Mouse (Mus musculus) cerebellum, postnatal 25 days (tissue): Measurements from ENCODE around the gene Snx29.

Experiments
- DNase-seq, 2 experiments: peaks; one replicate each; pipeline ENCODE4 v3.0.0; 2021; ENCODE audit warnings: mixed read lengths in 2 of 2

Gene Snx29

GRCm38 (mm10) chr16:11646745-11647289 is 324.1 kb downstream of the Snx29 start:
- no peak for DNase-seq

GRCm38 (mm10) chr16:11648169-11648688 is 325.5 kb downstream of the Snx29 start:
- no peak for DNase-seq

- no peak for DNase-seq
Observed at GRCm38 (mm10) chr16:11652686-11653366, 330.1 kb downstream of the Snx29 start.

DNA sequence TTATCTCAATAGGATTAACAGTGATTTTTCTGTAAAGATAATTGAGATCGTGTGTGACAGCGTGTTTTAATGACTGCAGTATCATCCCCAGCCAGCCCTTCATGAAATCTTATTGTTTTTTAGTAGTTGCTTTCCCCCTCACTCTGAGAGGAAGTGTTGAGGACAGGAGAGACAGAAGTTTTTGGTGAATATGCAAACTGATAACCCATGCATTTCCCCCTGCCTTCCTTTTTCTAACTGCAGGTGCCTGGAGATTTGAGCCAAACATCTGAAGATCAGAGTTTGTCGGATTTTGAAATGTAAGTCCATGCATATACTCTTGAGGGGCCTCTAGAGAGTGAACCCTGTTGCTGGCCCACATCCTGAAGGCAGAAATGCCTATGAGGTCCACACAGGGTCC is 333.2 kb downstream of the Snx29 start:
- DNase-seq, result no peak

DNA sequence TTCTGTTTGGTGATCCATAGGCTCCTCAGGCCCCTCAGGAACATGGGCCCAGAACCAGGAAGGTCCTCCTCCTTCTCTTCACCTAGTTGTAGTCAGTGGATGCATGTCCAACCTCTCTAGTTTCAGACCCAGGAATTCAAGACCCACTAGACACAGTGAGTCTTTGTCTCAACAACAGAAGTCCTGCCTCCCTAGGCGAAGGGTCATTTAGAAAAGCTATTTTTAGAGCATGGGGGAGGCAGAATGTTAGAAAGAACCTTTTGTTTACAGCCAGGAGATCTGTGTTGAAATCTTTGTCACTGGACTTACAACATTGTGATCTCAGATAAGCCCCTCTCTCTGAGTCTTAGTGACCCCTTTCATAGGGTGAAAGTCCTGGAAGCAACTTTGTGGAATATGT is 334.4 kb downstream of the Snx29 start:
- no peak for DNase-seq

GRCm38 (mm10) chr16:11659111-11659720 is 336.5 kb downstream of the Snx29 start:
- no peak for DNase-seq

- DNase-seq, result no peak
Observed at GRCm38 (mm10) chr16:11664896-11665705, 342.4 kb downstream of the Snx29 start.

DNA sequence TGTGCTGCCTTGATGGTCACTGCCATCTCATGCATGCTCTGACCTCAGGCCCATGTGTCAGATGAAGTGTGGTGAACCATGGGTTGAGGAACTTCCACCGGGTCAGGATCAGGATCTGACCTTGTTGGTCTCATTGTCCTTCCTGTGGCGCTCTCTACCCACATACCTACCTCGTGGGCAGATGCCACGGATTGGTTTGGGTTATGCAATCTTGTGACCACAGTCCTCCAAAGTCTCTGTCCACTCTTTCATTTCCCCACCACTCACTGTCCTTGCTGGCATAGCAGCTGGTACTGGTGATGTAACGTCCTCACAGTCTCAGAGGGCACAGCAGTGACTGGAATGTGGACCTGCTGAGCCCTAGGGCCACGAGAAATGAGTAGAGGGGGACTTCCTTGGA is 343.2 kb downstream of the Snx29 start:
- no peak for DNase-seq

DNA sequence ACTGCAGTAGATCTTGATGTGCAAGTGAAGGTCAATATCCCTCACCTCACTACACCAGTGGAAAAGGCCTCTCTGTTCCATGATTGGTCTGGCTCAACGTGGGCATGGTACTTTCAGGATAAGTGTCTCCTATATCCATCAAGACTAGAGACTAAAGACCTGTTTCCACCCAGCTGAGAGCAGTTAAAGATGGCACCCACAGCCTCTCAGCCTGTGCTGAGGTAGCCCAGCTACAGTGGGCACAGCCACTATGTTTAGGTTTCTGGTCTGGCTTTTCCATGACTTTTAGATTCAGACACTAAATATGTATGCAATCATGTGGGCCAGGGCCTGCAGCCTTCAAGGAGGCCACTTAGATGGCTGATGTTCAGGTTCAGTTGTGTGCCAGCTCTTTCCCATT is 345.7 kb downstream of the Snx29 start:
- no peak for DNase-seq

- no peak for DNase-seq
Observed at GRCm38 (mm10) chr16:11668878-11669277, 346.2 kb downstream of the Snx29 start.

- peak; percentile 70 to 71 for DNase-seq
Observed at GRCm38 (mm10) chr16:11670251-11670970, 347.7 kb downstream of the Snx29 start.

DNA sequence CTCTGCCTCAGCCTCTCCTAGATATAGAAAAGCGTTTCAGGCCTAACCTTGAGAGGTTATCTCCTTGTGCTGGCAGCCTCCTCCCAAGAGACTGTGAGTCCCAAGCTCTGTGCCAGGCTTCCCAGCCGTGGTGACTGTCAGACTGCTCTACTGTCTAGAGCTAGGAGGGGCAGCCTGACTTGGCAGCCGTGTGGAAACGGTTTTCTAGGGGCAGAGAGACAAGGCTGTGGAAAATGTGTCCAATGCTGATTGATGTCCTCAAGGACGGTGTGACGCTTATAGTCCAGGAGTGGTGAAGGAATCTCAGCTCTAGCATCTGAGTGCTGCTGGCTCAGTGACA is 348.2 kb downstream of the Snx29 start:
- DNase-seq, result peak in 1 of 2 experiments; percentile 71

DNA sequence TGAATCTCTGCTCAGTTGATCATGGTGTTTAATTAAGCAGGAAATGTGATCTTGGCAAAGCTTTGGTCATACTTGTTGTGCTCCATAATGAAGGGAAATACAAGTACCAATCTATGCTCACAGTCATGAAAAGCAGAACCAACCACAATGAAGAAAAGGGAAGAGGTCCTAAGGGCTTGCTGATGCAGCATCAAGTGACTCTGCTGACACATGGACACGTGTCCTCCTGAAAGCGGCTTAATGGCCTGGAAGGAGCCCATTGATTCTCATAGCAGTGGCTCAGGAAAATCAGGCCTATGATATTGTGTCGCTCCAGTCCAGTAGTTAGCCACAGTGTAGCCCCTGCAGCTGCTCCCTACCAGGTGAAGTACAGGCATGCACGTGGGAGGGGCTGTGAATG is 353.3 kb downstream of the Snx29 start:
- DNase-seq, result no peak

- no peak for DNase-seq
Observed at GRCm38 (mm10) chr16:11685264-11685663, 362.6 kb downstream of the Snx29 start.

DNA sequence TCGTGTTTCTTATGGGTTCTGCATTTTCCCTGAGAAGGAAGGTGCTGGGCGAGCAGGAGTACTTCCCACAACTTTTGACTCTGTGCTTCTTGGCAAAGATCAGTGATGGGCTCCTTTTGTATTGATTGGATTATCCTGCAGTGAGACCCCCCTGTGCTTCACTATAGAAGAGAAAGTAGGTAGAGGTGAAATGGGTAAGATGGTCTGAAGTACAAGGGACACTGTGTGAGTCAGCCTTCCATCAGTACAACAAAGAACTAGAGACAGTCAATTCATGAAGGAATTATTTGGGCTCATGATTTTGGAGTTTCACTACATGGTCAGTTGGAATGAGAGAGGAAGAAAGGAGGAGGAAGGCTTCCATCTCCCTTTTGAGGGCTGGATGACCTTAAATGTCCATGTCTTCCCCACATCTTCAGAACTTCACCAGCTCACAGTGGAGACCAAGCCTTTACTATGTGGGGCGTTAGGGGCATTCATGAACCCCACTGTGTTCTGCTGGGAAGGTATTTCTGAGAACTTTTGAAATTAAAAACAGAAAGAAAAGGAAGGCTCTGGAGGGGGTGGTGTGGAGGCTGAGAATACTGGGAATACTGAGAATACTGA is 363.1 kb downstream of the Snx29 start:
- no peak for DNase-seq

GRCm38 (mm10) chr16:11687836-11688235 is 365.1 kb downstream of the Snx29 start:
- no peak for DNase-seq

DNA sequence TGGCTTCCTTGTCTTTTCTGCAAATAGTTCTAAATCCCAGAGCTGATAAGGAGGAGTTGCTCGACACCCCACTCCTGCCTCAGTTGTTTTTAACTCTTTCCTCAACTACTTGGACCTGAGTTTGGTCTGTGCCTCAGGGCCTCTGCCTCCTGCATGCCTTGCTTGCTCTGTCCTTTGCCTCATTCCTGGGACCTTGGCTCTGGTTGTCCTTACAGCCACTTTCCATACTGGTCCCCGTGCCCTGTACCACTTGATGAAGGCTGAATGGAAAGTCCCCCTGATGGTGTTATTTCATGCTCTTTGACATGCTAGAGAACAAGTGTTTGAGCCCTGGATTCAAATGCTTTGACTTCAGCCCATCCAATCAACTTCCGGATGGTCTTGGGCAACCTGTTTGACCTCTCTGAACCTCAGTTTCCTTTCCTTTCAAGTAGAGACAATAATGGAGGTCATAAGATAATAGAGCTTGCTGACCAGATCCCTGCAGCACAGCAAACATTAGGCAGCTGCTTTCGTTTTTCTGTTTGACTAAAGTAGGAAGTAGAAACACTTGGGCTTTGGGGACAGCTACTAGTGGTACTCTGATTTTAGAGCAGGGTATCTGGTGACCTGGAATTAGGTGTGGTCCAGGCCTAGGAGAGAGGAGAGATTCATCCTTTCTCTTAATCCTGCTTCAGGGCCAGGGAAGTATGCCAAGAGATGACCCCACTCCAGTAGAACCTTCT is 365.7 kb downstream of the Snx29 start:
- no peak for DNase-seq

GRCm38 (mm10) chr16:11690097-11690496 is 367.4 kb downstream of the Snx29 start:
- peak in 1 of 2 experiments; percentile 38 for DNase-seq

DNA sequence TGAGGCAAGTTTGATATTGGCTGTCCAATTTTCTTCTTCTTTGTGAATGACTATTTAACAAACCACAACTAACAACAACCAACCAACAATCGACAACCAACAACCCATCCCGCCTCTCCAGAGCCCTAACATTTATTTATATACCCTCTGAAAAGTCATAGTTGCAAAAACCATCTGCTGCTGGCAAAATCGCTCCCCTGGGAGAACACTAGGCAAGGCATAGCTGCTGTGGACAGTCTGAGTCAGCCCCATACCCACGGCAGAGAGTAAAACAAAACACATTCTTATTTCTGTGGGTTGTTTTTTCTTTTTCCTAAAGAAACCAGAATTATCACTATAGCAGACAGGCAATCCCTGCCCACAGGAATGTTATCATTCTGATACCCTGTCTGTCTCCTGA is 368.0 kb downstream of the Snx29 start:
- no peak for DNase-seq

GRCm38 (mm10) chr16:11691487-11692200 is 368.9 kb downstream of the Snx29 start:
- peak; percentile 34 to 48 for DNase-seq

GRCm38 (mm10) chr16:11692744-11693143 is 370.0 kb downstream of the Snx29 start:
- DNase-seq, result no peak
